Mouse (Mus musculus) MN1 (cell line): ENCODE data around the gene Evx1.
"Not testable (repeated sequence)": the region's sequence is repeated elsewhere in the genome, so short reads cannot be mapped to it uniquely, and the experiment has no call there.

ENCODE experiments used
- DNase-seq: peaks from one replicate; pipeline ENCODE4 v3.0.0-alpha.2; 2016; ENCODE audit warnings: low spot score

The Evx1 gene

GRCm38 (mm10) chr6:52321826-52322315 is 8.6 kb downstream of the Evx1 start:
- no peak for DNase-seq

- no peak for DNase-seq
Observed at GRCm38 (mm10) chr6:52322721-52323215, 9.5 kb downstream of the Evx1 start.

GRCm38 (mm10) chr6:52323292-52323691 is 10.0 kb downstream of the Evx1 start:
- no peak for DNase-seq

- DNase-seq, result no peak
Observed at GRCm38 (mm10) chr6:52324061-52324460, 10.8 kb downstream of the Evx1 start.

- DNase-seq, result not testable (repeated sequence)
Observed at GRCm38 (mm10) chr6:52346816-52347215, 33.5 kb downstream of the Evx1 start.

- no peak for DNase-seq
Observed at GRCm38 (mm10) chr6:52366021-52366420, 52.7 kb downstream of the Evx1 start.

- no peak for DNase-seq
Observed at GRCm38 (mm10) chr6:52366533-52366932, 53.2 kb downstream of the Evx1 start.

- DNase-seq, result no peak
Observed at GRCm38 (mm10) chr6:52367067-52367466, 53.8 kb downstream of the Evx1 start.
